Mouse (Mus musculus): ENCODE data around the gene Itpr1.

GRCm38 (mm10) chr6:108424749-108425584 is 212.1 kb downstream of the Itpr1 start:
- TF ChIP-seq POLR2A (IDR thresholded peaks at IDR 0.05; ENCODE audit: extremely low read depth, insufficient read depth, low read length) (no peak), CTCF (IDR thresholded peaks at IDR 0.05; ENCODE audit: low read depth, low read length) (no peak)
